Mouse (Mus musculus): Measurements from ENCODE around the gene Rad21l. TPM values are rescaled to one million over a fixed set of nuclear protein-coding genes. Genes with fewer than 3 reads are reported as not detected.
"Not testable (repeated sequence)": the region's sequence is repeated elsewhere in the genome, so short reads cannot be mapped to it uniquely, and the experiment has no call there.

Gene Rad21l
- polyA plus RNA-seq, 1 experiment from 2014 or later, result not detected

GRCm38 (mm10) chr2:151623776-151624175 lies 44.6 kb downstream of the Rad21l start:
- Histone ChIP-seq H3K9ac (no peak overlapping the region), H3K9me3 (replicated peaks) (no peaks in the 10 kb centered on the region), H3K27me3 (no peaks in the 10 kb centered on the region), H3K4me1 (no peaks in the 10 kb centered on the region), H3K4me3 (no peak overlapping the region), H3K4me2 (replicated peaks) (no peak overlapping the region), H3K27ac (no peak overlapping the region), H3K36me3 (no peaks in the 10 kb centered on the region)
- 62% methylated on average over 3 of the region's 3 CpGs for WGBS
- ATAC-seq (ENCODE audit: low FRiP score), result no peak

- no peaks in the 10 kb centered on the region for H3K9me3 ChIP-seq (replicated peaks)
- H3K4me1 ChIP-seq, result 0 out of 2 replicates have a peak, but pooled peaks cover 4% of the 10 kb centered on the region
- WGBS, result 76% methylated on average over 6 of the region's 6 CpGs
- H3K4me3 ChIP-seq, result no peak overlapping the region
- ATAC-seq (ENCODE audit: low FRiP score), result no peak
- no peaks in the 10 kb centered on the region for H3K27me3 ChIP-seq
- H3K27ac ChIP-seq, result no peak overlapping the region
- H3K4me2 ChIP-seq (replicated peaks), result no peak overlapping the region
- H3K36me3 ChIP-seq, result no peaks in the 10 kb centered on the region
- H3K9ac ChIP-seq, result no peak overlapping the region
These were observed 51.6 kb downstream of the Rad21l start for GRCm38 (mm10) chr2:151616551-151617329.

GRCm38 (mm10) chr2:151615779-151616178 lies 52.6 kb downstream of the Rad21l start:
- H3K36me3 ChIP-seq; H3K4me3 ChIP-seq; H3K27ac ChIP-seq; H3K4me2 ChIP-seq (replicated peaks); H3K9me3 ChIP-seq (replicated peaks); ATAC-seq (ENCODE audit: low FRiP score); H3K4me1 ChIP-seq; H3K9ac ChIP-seq; H3K27me3 ChIP-seq: not testable (repeated sequence)
- 89% methylated on average over 8 of the region's 8 CpGs for WGBS

GRCm38 (mm10) chr2:151609974-151610373 lies 58.4 kb downstream of the Rad21l start:
- Histone ChIP-seq H3K36me3 (no peaks in the 10 kb centered on the region), H3K4me3 (no peak overlapping the region), H3K9me3 (replicated peaks) (no peaks in the 10 kb centered on the region), H3K4me1 (peaks cover 11% of the 10 kb centered on the region), H3K4me2 (replicated peaks) (no peak overlapping the region), H3K27ac (no peak overlapping the region), H3K9ac (no peak overlapping the region), H3K27me3 (no peaks in the 10 kb centered on the region)
- ATAC-seq (ENCODE audit: low FRiP score), result no peak
- 37% methylated on average over 3 of the region's 3 CpGs for WGBS

GRCm38 (mm10) chr2:151608435-151608834 lies 59.9 kb downstream of the Rad21l start:
- H3K27me3 ChIP-seq, result no peaks in the 10 kb centered on the region
- no peak overlapping the region for H3K4me3 ChIP-seq
- peaks cover 27% of the 10 kb centered on the region for H3K4me1 ChIP-seq
- no peaks in the 10 kb centered on the region for H3K36me3 ChIP-seq
- H3K27ac ChIP-seq, result no peak overlapping the region
- no peak overlapping the region for H3K4me2 ChIP-seq (replicated peaks)
- 64% methylated on average over 1 of the region's 1 CpGs for WGBS
- ATAC-seq (ENCODE audit: low FRiP score), result no peak
- H3K9ac ChIP-seq, result no peak overlapping the region
- H3K9me3 ChIP-seq (replicated peaks), result no peaks in the 10 kb centered on the region

- peaks cover 36% of the 10 kb centered on the region for H3K4me1 ChIP-seq
- no peaks in the 10 kb centered on the region; the same call in 1 of the 2 replicates for H3K27me3 ChIP-seq
- WGBS, result 46% methylated on average over 11 of the region's 11 CpGs
- H3K36me3 ChIP-seq, result no peaks in the 10 kb centered on the region
- peak overlapping the region; percentile 55; the same call in 1 of the 2 replicates for H3K27ac ChIP-seq
- no peaks in the 10 kb centered on the region for H3K9me3 ChIP-seq (replicated peaks)
- peak; percentile 33 for ATAC-seq (ENCODE audit: low FRiP score)
- H3K4me3 ChIP-seq, result no peak overlapping the region
- H3K9ac ChIP-seq, result no peak overlapping the region
- no peak overlapping the region; the same call in 1 of the 2 replicates for H3K4me2 ChIP-seq (replicated peaks)
These were observed 62.8 kb downstream of the Rad21l start for GRCm38 (mm10) chr2:151605437-151605987.

- peaks cover 36% of the 10 kb centered on the region for H3K4me1 ChIP-seq
- 17% methylated on average over 4 of the region's 4 CpGs for WGBS
- H3K9ac ChIP-seq, result no peak overlapping the region
These were observed 64.7 kb downstream of the Rad21l start for GRCm38 (mm10) chr2:151603630-151604029.

GRCm38 (mm10) chr2:151602106-151602505 lies 66.2 kb downstream of the Rad21l start:
- no peak overlapping the region for H3K27ac ChIP-seq

More at GRCm38 (mm10) chr2:151603630-151604029, 64.7 kb downstream of the Rad21l start:
- H3K9me3 ChIP-seq (replicated peaks), result no peaks in the 10 kb centered on the region
- H3K27ac ChIP-seq, result peak overlapping the region; percentile 64
- no peak overlapping the region for H3K4me3 ChIP-seq
- no peaks in the 10 kb centered on the region for H3K36me3 ChIP-seq
- H3K4me2 ChIP-seq (replicated peaks), result no peak overlapping the region
- peak; percentile 92 for ATAC-seq (ENCODE audit: low FRiP score)
- no peaks in the 10 kb centered on the region; the same call in 1 of the 2 replicates for H3K27me3 ChIP-seq

GRCm38 (mm10) chr2:151598068-151598467 lies 70.3 kb downstream of the Rad21l start:
- peaks cover 5% of the 10 kb centered on the region for H3K4me1 ChIP-seq
- 71% methylated on average over 2 of the region's 2 CpGs for WGBS
- no peak overlapping the region for H3K4me2 ChIP-seq (replicated peaks)
- H3K27me3 ChIP-seq, result peaks cover 2% of the 10 kb centered on the region; the same call in 1 of the 2 replicates
- no peak overlapping the region for H3K4me3 ChIP-seq
- no peak overlapping the region for H3K27ac ChIP-seq
- no peaks in the 10 kb centered on the region for H3K9me3 ChIP-seq (replicated peaks)
- no peaks in the 10 kb centered on the region for H3K36me3 ChIP-seq
- no peak for ATAC-seq (ENCODE audit: low FRiP score)
- H3K9ac ChIP-seq, result no peak overlapping the region

More at GRCm38 (mm10) chr2:151602106-151602505, 66.2 kb downstream of the Rad21l start:
- WGBS, result 81% methylated on average over 4 of the region's 4 CpGs
- peaks cover 36% of the 10 kb centered on the region for H3K4me1 ChIP-seq
- H3K27me3 ChIP-seq, result no peaks in the 10 kb centered on the region; the same call in 1 of the 2 replicates
- H3K36me3 ChIP-seq, result no peaks in the 10 kb centered on the region
- H3K9me3 ChIP-seq (replicated peaks), result no peaks in the 10 kb centered on the region
- no peak for ATAC-seq (ENCODE audit: low FRiP score)
- no peak overlapping the region for H3K9ac ChIP-seq
- no peak overlapping the region for H3K4me2 ChIP-seq (replicated peaks)
- no peak overlapping the region for H3K4me3 ChIP-seq

Other genes starting within 250 kb of the Rad21l start
- gene 4921509C19Rik, start 192.4 kb downstream of the Rad21l start, polyA plus RNA-seq (2016; fragmentation: Nextera tagmentation; extraction: Ambion mirVana), result not detected in 2 replicates
- 258 and 282 TPM in 2 replicates for gene Nsfl1c, start 174.4 kb downstream of the Rad21l start, polyA plus RNA-seq (2016; fragmentation: Nextera tagmentation; extraction: Ambion mirVana)
- gene Fkbp1a, start 126.0 kb downstream of the Rad21l start, polyA plus RNA-seq (2016; fragmentation: Nextera tagmentation; extraction: Ambion mirVana), result 534 and 556 TPM in 2 replicates
- gene Sdcbp2, start 95.9 kb downstream of the Rad21l start, polyA plus RNA-seq (2016; fragmentation: Nextera tagmentation; extraction: Ambion mirVana), result 0.22 and 0.50 TPM in 2 replicates
- 7.9 and 8.1 TPM in 2 replicates for gene Snph, start 35.9 kb downstream of the Rad21l start, polyA plus RNA-seq (2016; fragmentation: Nextera tagmentation; extraction: Ambion mirVana)
- 9.7 and 10.3 TPM in 2 replicates for gene Tmem74b, start 33.5 kb upstream of the Rad21l start, polyA plus RNA-seq (2016; fragmentation: Nextera tagmentation; extraction: Ambion mirVana)
- 45.2 and 47.9 TPM in 2 replicates for gene Psmf1, start 75.7 kb upstream of the Rad21l start, polyA plus RNA-seq (2016; fragmentation: Nextera tagmentation; extraction: Ambion mirVana)
- 0.40 and 0.48 TPM in 2 replicates for gene Rspo4, start 174.4 kb upstream of the Rad21l start, polyA plus RNA-seq (2016; fragmentation: Nextera tagmentation; extraction: Ambion mirVana)
- gene Angpt4, start 242.7 kb upstream of the Rad21l start, polyA plus RNA-seq (2016; fragmentation: Nextera tagmentation; extraction: Ambion mirVana), result 0.14 and 0.20 TPM in 2 replicates